Mouse (Mus musculus) stomach, embryonic 16.5 days (tissue): ENCODE measurements around the gene Polg. TPM values are rescaled to one million over a fixed set of nuclear protein-coding genes. Genes with fewer than 3 reads are reported as not detected.

Source experiments
- ATAC-seq: fragments of 200-750 bp; cut with Nextera tagmentation; 2 replicates; pipeline ENCODE4 v1.8.0; 2017; ENCODE audit warnings: moderate number of reproducible peaks, moderate TSS enrichment; ENCODE audit not compliant: insufficient read depth, low FRiP score
- H3K27ac ChIP-seq: fragments of 300-500 bp; sonication (generic); 2 replicates; pipeline ENCODE4 v1.5.1; 2014; ENCODE audit warnings: low read length
- H3K27me3 ChIP-seq: fragments of 300-500 bp; sonication (generic); 2 replicates; pipeline ENCODE4 v1.6.1; 2014; ENCODE audit warnings: low read length, control low read depth, mixed read lengths; ENCODE audit not compliant: control insufficient read depth, insufficient read depth
- H3K36me3 ChIP-seq: fragments of 300-500 bp; sonication (generic); 2 replicates; pipeline ENCODE4 v1.6.1; 2014; ENCODE audit warnings: low read length; ENCODE audit not compliant: control insufficient read depth, insufficient read depth
- H3K4me1 ChIP-seq: fragments of 300-500 bp; sonication (generic); 2 replicates; pipeline ENCODE4 v1.6.1; 2014; ENCODE audit warnings: low read length, control low read depth, mixed read lengths; ENCODE audit not compliant: control insufficient read depth, insufficient read depth
- H3K4me2 ChIP-seq: fragments of 300-500 bp; sonication (generic); 2 replicates; pipeline ENCODE4 v1.6.1; 2014; ENCODE audit warnings: low read depth, low read length, mixed read lengths
- H3K4me3 ChIP-seq: fragments of 300-500 bp; sonication (generic); replicated peaks from 2 replicates; pipeline ENCODE4 v1.5.1; 2014; ENCODE audit warnings: mild to moderate bottlenecking, low read length
- H3K9ac ChIP-seq: fragments of 300-500 bp; sonication (generic); 2 replicates; pipeline ENCODE4 v1.6.1; 2014; ENCODE audit warnings: low read length
- H3K9me3 ChIP-seq: fragments of 300-500 bp; sonication (generic); replicated peaks from 2 replicates; pipeline ENCODE4 v1.6.1; 2016; ENCODE audit warnings: low read length, control low read depth; ENCODE audit not compliant: control insufficient read depth
- WGBS: fragments of 180-500 bp; shearing (Covaris S2); extraction: QIAGEN DNeasy Blood & Tissue Kit; methylation state at CpG from one replicate; pipeline ENCODE4 v1.1.7; 2014; 5-methylcytosine and 5-hydroxymethylcytosine counted together
- polyA plus RNA-seq: library from polyadenylated mRNA; unstranded; fragments of >200 nt; fragmentation: Nextera tagmentation; extraction: Ambion mirVana; gene quantifications from 2 replicates; pipeline ENCODE4 v1.2.1, GENCODE M21; 2015

Polg gene
- polyA plus RNA-seq: 25.4 and 30.8 TPM in 2 replicates

- peak within 1 kb of the TSS; percentile 96 for H3K4me2 ChIP-seq
- H3K9me3 ChIP-seq: no peaks in the 10 kb centered on the region
- H3K36me3 ChIP-seq: 0 out of 2 replicates have a peak, but pooled peaks cover 3% of the 10 kb centered on the region
- H3K9ac ChIP-seq: peak within 1 kb of the TSS; percentile 91
- no peaks in the 10 kb centered on the region; the same call in 1 of the 2 replicates for H3K27me3 ChIP-seq
- under 1% methylated on average over 76 of the region's 76 CpGs for WGBS
- H3K27ac ChIP-seq: peak within 1 kb of the TSS; percentile 90
- H3K4me1 ChIP-seq: peaks cover 20% of the 10 kb centered on the region
- peak; percentile 98 for ATAC-seq
- H3K4me3 ChIP-seq: peak within 1 kb of the TSS; percentile 75
Observed at GRCm38 (mm10) chr7:79466053-79466901, at the start of gene Polg. Polg (minus strand) TSS chr7:79466362.

- Histone ChIP-seq H3K27me3 (peaks cover 82% of the 10 kb centered on the region), H3K36me3 (no peaks in the 10 kb centered on the region), H3K9ac (no peak overlapping the region), H3K9me3 (no peaks in the 10 kb centered on the region), H3K4me1 (peaks cover 8% of the 10 kb centered on the region), H3K4me3 (peak overlapping the region; percentile 50), H3K4me2 (peak overlapping the region; percentile 75), H3K27ac (no peak overlapping the region)
- ATAC-seq: no peak
- WGBS: 49% methylated on average over 9 of the region's 9 CpGs
Observed at GRCm38 (mm10) chr7:79515861-79516260, 49.7 kb upstream of the Polg start.

GRCm38 (mm10) chr7:79515221-79515743, 49.1 kb upstream of the Polg start:
- H3K4me2 ChIP-seq: peak overlapping the region; percentile 75
- peaks cover 86% of the 10 kb centered on the region for H3K27me3 ChIP-seq
- WGBS: 2% methylated on average over 49 of the region's 57 CpGs
- peak overlapping the region; percentile 50 for H3K4me3 ChIP-seq
- no peaks in the 10 kb centered on the region for H3K36me3 ChIP-seq
- peaks cover 6% of the 10 kb centered on the region for H3K4me1 ChIP-seq
- no peaks in the 10 kb centered on the region for H3K9me3 ChIP-seq
- peak; percentile 7; the same call in 1 of the 2 replicates for ATAC-seq
- H3K27ac ChIP-seq: no peak overlapping the region
- peak overlapping the region; percentile 68 for H3K9ac ChIP-seq

DNA sequence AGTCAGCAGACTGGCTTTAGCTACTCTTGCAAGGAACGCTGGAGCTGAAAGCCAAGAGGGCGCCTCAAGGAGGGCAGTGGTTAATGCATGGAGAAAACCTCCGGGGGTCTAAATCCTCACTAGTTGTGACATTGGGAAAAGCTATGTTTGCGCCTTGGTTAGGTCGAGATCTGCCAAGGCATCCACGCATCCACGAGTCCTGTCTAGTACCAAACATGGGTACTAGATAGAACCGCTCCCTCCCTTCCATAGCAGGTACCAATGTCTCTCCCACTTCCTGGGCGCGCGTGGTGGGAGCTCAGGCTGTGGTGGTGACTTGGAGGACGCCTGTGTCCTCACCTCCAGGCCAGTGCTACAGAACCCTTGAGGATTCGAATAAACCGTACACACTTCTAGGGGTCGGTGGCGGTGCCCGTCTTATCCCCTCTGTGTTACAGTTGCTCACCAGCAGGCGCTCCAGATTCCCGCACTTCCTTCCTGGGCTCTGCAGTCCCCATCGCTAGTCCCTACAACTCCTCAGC, 48.3 kb upstream of the Polg start:
- WGBS: 3% methylated on average over 20 of the region's 20 CpGs
- ATAC-seq: no peak
- H3K4me1 ChIP-seq: no peaks in the 10 kb centered on the region
- no peak overlapping the region for H3K27ac ChIP-seq
- peaks cover 91% of the 10 kb centered on the region for H3K27me3 ChIP-seq
- no peaks in the 10 kb centered on the region for H3K9me3 ChIP-seq
- no peaks in the 10 kb centered on the region for H3K36me3 ChIP-seq
- no peak overlapping the region for H3K9ac ChIP-seq
- H3K4me2 ChIP-seq: no peak overlapping the region
- H3K4me3 ChIP-seq: no peak overlapping the region

- H3K9ac ChIP-seq: no peak overlapping the region
- WGBS: 6% methylated on average over 2 of the region's 2 CpGs
- no peaks in the 10 kb centered on the region for H3K36me3 ChIP-seq
- H3K9me3 ChIP-seq: no peaks in the 10 kb centered on the region
- peaks cover 93% of the 10 kb centered on the region for H3K27me3 ChIP-seq
- no peak overlapping the region for H3K4me2 ChIP-seq
- H3K27ac ChIP-seq: no peak overlapping the region
- H3K4me1 ChIP-seq: peaks cover 4% of the 10 kb centered on the region; the same call in 1 of the 2 replicates
- ATAC-seq: no peak
- no peak overlapping the region for H3K4me3 ChIP-seq
Observed at GRCm38 (mm10) chr7:79513466-79513865, 47.3 kb upstream of the Polg start.

GRCm38 (mm10) chr7:79512496-79512895, 46.3 kb upstream of the Polg start:
- no peak overlapping the region for H3K27ac ChIP-seq
- H3K4me3 ChIP-seq: no peak overlapping the region
- H3K9ac ChIP-seq: no peak overlapping the region
- peaks cover 93% of the 10 kb centered on the region for H3K27me3 ChIP-seq
- no peak for ATAC-seq
- no peaks in the 10 kb centered on the region for H3K9me3 ChIP-seq
- H3K4me1 ChIP-seq: peaks cover 7% of the 10 kb centered on the region; the same call in 1 of the 2 replicates
- 5% methylated on average over 4 of the region's 4 CpGs for WGBS
- no peak overlapping the region for H3K4me2 ChIP-seq
- no peaks in the 10 kb centered on the region for H3K36me3 ChIP-seq

DNA sequence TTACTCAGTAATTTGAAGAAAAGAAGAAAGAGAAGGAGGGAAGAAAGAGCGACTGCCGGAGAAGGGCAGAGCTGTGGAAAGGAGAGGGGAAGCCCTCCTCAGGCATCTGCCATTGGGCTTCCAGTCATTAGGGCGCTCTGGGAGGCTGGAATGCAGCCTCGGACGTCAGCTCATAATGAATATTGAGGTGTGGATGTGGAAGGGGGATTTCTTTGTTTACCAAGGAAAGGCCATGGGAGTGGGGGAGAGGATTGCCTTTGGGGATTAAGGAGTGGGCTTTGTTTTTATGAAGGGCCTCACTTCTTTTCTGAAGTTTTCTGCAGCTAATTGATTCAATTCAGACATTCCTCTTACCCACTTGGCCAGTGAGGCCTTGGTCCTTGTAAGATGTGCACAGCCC, 45.5 kb upstream of the Polg start:
- Histone ChIP-seq H3K36me3 (no peaks in the 10 kb centered on the region), H3K27me3 (peaks cover 93% of the 10 kb centered on the region), H3K4me2 (no peak overlapping the region), H3K9ac (no peak overlapping the region), H3K27ac (no peak overlapping the region), H3K4me3 (no peak overlapping the region), H3K4me1 (peaks cover 7% of the 10 kb centered on the region; the same call in 1 of the 2 replicates), H3K9me3 (no peaks in the 10 kb centered on the region)
- no peak for ATAC-seq
- 9% methylated on average over 5 of the region's 5 CpGs for WGBS

DNA sequence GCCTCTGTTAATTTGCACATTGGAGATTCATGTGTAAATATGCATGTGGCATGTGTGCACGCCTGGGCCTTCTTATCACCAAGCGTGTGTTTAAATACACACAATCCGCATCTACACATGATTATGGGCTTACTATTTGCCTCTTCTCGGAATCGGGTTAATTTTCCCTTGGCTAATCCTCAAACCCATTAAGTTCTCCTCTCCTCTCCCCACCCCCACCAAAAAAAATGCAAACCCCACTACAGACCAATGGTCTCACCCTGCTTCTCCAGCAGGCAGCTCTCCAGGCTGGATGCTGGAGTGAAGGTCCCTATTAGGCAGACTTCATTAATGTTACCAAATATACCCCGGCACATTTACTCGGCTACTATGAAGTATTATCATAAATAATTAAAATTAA, 45.0 kb upstream of the Polg start:
- Histone ChIP-seq H3K9me3 (no peaks in the 10 kb centered on the region), H3K27ac (no peak overlapping the region), H3K27me3 (peaks cover 93% of the 10 kb centered on the region), H3K36me3 (no peaks in the 10 kb centered on the region), H3K9ac (no peak overlapping the region), H3K4me2 (no peak overlapping the region), H3K4me1 (peaks cover 7% of the 10 kb centered on the region; the same call in 1 of the 2 replicates), H3K4me3 (no peak overlapping the region)
- 19% methylated on average over 7 of the region's 7 CpGs for WGBS
- no peak for ATAC-seq

GRCm38 (mm10) chr7:79510686-79511085, 44.5 kb upstream of the Polg start:
- H3K4me1 ChIP-seq: peaks cover 7% of the 10 kb centered on the region; the same call in 1 of the 2 replicates
- H3K9ac ChIP-seq: no peak overlapping the region
- no peak overlapping the region for H3K4me3 ChIP-seq
- H3K27me3 ChIP-seq: peaks cover 93% of the 10 kb centered on the region
- no peak overlapping the region for H3K27ac ChIP-seq
- H3K9me3 ChIP-seq: no peaks in the 10 kb centered on the region
- 15% methylated on average over 3 of the region's 3 CpGs for WGBS
- H3K36me3 ChIP-seq: no peaks in the 10 kb centered on the region
- H3K4me2 ChIP-seq: no peak overlapping the region
- ATAC-seq: no peak
